Mouse (Mus musculus): ENCODE measurements around the gene Tmem184b. TPM values are rescaled to one million over a fixed set of nuclear protein-coding genes. Genes with fewer than 3 reads are reported as not detected.

Tmem184b gene
- polyA plus RNA-seq, 1 experiment from 2014 or later, result 34.1 TPM

DNA sequence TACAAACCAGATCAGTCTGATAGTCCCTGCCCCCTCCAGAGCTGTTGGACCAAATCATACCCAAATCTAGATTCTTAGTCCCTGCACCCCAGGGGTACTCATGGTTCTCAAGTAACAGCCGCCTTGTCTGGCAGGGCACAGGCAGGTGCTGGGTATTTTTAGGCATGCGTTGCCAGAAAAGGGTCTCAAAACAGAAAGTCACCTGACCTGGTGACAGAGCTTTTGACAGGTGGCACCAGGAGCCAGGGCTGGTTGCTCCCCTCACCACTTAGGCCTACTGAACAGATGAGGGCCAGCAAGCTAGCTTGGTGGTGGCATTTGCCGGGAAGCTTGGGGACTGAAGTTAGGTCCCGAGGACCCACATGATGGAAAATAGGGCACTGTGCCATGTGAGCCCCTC is 3.2 kb upstream of the Tmem184b start:
- no peaks in the 10 kb centered on the region for H3K9me3 ChIP-seq (ENCODE audit: control insufficient read depth)
- H3K27me3 ChIP-seq (replicated peaks; ENCODE audit: control insufficient read depth, insufficient read depth, low read length), result no peaks in the 10 kb centered on the region
- ATAC-seq, result no peak
- H3K9ac ChIP-seq (ENCODE audit: low read depth, low read length), result no peak overlapping the region
- no peak overlapping the region for H3K27ac ChIP-seq (ENCODE audit: low read depth, low read length)
- no peak for TF ChIP-seq CTCF (IDR thresholded peaks at IDR 0.05; ENCODE audit: low read depth)
- no peaks in the 10 kb centered on the region for H3K36me3 ChIP-seq (ENCODE audit: control insufficient read depth, insufficient read depth)
- H3K4me3 ChIP-seq (ENCODE audit: low read depth, low read length), result no peak overlapping the region
- 84% methylated on average over 4 of the region's 4 CpGs for WGBS
- H3K4me1 ChIP-seq (replicated peaks; ENCODE audit: control insufficient read depth, insufficient read depth, low read length), result 0 out of 2 replicates have a peak, but pooled peaks cover 3% of the 10 kb centered on the region
- H3K4me2 ChIP-seq (replicated peaks; ENCODE audit: low read depth), result no peak overlapping the region

DNA sequence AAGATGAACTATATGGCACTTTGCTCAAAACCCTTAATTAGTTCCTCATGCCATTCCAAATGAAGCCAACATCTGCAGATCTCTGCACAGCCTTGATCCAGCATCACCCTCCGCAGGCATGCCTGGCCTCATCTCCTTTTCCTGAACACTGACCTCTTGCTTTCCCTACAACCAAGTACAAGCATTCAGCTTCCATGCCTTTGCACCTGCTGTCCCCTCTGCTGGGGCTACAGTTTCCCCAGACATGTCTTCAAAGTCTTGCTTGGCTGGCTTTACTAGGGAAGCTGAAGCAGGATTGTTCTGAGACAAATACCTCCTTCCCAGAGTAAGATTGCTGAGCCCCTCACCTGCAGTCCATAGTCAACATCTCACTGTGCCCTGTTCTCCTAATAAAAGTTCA is 908 bp upstream of the Tmem184b start:
- H3K36me3 ChIP-seq (ENCODE audit: control insufficient read depth, insufficient read depth), result no peaks in the 10 kb centered on the region
- H3K27me3 ChIP-seq (replicated peaks; ENCODE audit: control insufficient read depth, insufficient read depth, low read length), result no peaks in the 10 kb centered on the region
- 80% methylated on average over 1 of the region's 1 CpGs for WGBS
- ATAC-seq, result no peak
- peaks cover 5% of the 10 kb centered on the region; the same call in 1 of the 2 replicates for H3K4me1 ChIP-seq (replicated peaks; ENCODE audit: control insufficient read depth, insufficient read depth, low read length)
- no peak for TF ChIP-seq CTCF (IDR thresholded peaks at IDR 0.05; ENCODE audit: low read depth)
- H3K27ac ChIP-seq (ENCODE audit: low read depth, low read length), result no peak overlapping the region
- no peak overlapping the region for H3K9ac ChIP-seq (ENCODE audit: low read depth, low read length)
- no peaks in the 10 kb centered on the region for H3K9me3 ChIP-seq (ENCODE audit: control insufficient read depth)
- no peak overlapping the region for H3K4me3 ChIP-seq (ENCODE audit: low read depth, low read length)
- H3K4me2 ChIP-seq (replicated peaks; ENCODE audit: low read depth), result no peak overlapping the region

DNA sequence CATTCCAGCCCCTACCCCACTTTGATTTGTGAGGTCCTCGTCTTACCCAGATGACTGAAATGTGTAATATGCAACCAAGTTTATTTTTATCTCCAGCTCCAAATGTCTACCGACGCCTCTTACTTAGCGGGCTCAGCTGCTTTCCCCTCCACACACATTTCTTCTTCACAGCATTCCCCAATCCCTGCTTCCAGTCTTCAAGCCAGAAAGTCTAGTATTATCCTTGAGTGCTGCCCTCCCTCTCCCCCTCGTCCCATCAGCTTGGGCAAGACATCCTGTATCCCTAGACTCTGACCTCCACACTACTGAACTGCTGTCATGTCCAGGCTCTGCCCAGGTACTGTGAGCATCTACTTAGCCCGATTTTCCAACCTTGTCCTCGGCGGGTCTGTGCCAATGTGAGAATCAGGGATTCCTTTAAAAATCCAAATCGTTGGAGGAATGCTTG is 418 bp upstream of the Tmem184b start:
- H3K4me1 ChIP-seq (replicated peaks; ENCODE audit: control insufficient read depth, insufficient read depth, low read length), result peaks cover 5% of the 10 kb centered on the region; the same call in 1 of the 2 replicates
- H3K9ac ChIP-seq (ENCODE audit: low read depth, low read length), result peak overlapping the region; percentile 83
- no peak for TF ChIP-seq CTCF (IDR thresholded peaks at IDR 0.05; ENCODE audit: low read depth)
- peak overlapping the region; percentile 91 for H3K4me2 ChIP-seq (replicated peaks; ENCODE audit: low read depth)
- ATAC-seq, result no peak
- peak overlapping the region; percentile 96 for H3K4me3 ChIP-seq (ENCODE audit: low read depth, low read length)
- H3K36me3 ChIP-seq (ENCODE audit: control insufficient read depth, insufficient read depth), result no peaks in the 10 kb centered on the region
- WGBS, result 20% methylated on average over 9 of the region's 9 CpGs
- H3K27ac ChIP-seq (ENCODE audit: low read depth, low read length), result peak overlapping the region; percentile 68; the same call in 1 of the 2 replicates
- H3K27me3 ChIP-seq (replicated peaks; ENCODE audit: control insufficient read depth, insufficient read depth, low read length), result no peaks in the 10 kb centered on the region
- no peaks in the 10 kb centered on the region for H3K9me3 ChIP-seq (ENCODE audit: control insufficient read depth)

DNA sequence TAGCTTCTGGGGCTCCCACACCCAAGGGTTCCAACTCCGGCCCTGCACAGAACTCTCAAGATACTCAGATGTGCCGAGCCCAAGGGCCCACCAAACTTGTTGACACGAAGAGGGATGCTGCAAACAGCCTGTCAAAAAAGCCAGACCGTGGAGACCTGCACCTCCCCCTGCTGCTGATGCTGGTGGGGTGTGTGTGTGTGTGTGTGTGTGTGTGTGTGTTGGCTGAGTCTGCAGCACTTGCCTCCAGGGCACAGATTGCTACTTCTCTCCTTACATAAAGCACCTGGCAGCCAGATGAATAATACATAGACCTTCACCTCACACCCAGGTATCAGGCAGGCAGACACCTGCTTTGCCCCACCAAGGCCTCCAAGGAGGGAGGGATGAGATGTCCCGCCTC is 1.2 kb downstream of the Tmem184b start:
- Histone ChIP-seq H3K4me3 (ENCODE audit: low read depth, low read length) (peak overlapping the region; percentile 96), H3K9me3 (ENCODE audit: control insufficient read depth) (no peaks in the 10 kb centered on the region), H3K27ac (ENCODE audit: low read depth, low read length) (no peak overlapping the region), H3K4me2 (replicated peaks; ENCODE audit: low read depth) (peak overlapping the region; percentile 91), H3K9ac (ENCODE audit: low read depth, low read length) (peak overlapping the region; percentile 83; the same call in 1 of the 2 replicates), H3K27me3 (replicated peaks; ENCODE audit: control insufficient read depth, insufficient read depth, low read length) (no peaks in the 10 kb centered on the region), H3K36me3 (ENCODE audit: control insufficient read depth, insufficient read depth) (no peaks in the 10 kb centered on the region), H3K4me1 (replicated peaks; ENCODE audit: control insufficient read depth, insufficient read depth, low read length) (peaks cover 5% of the 10 kb centered on the region; the same call in 1 of the 2 replicates)
- no peak for TF ChIP-seq CTCF (IDR thresholded peaks at IDR 0.05; ENCODE audit: low read depth)
- 23% methylated on average over 5 of the region's 5 CpGs for WGBS
- ATAC-seq, result no peak

DNA sequence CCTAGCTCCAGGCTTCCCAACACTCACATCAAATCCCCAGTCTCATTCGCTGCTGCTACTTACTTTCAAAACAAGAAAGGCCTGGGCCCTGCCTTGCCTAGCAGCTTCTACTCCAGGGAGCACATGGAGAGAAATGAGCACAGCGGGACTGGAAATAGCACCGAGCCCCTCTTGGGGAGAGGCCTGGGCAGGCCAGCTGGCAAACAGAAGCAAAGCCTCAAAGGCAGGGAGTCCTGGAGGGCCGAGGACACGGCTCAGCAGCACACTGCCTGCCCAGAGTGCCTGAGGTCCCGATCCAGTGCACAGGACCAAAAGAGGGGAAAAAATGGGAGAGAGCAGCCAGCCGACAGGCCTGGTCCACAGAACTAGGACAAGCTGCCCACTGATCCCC is 2.4 kb downstream of the Tmem184b start:
- 58% methylated on average over 7 of the region's 7 CpGs for WGBS
- Histone ChIP-seq H3K4me1 (replicated peaks; ENCODE audit: control insufficient read depth, insufficient read depth, low read length) (peaks cover 5% of the 10 kb centered on the region; the same call in 1 of the 2 replicates), H3K4me3 (ENCODE audit: low read depth, low read length) (no peak overlapping the region), H3K9ac (ENCODE audit: low read depth, low read length) (no peak overlapping the region), H3K27ac (ENCODE audit: low read depth, low read length) (peak overlapping the region; percentile 46; the same call in 1 of the 2 replicates), H3K9me3 (ENCODE audit: control insufficient read depth) (no peaks in the 10 kb centered on the region), H3K36me3 (ENCODE audit: control insufficient read depth, insufficient read depth) (no peaks in the 10 kb centered on the region), H3K4me2 (replicated peaks; ENCODE audit: low read depth) (peak overlapping the region; percentile 91), H3K27me3 (replicated peaks; ENCODE audit: control insufficient read depth, insufficient read depth, low read length) (no peaks in the 10 kb centered on the region)
- no peak for TF ChIP-seq CTCF (IDR thresholded peaks at IDR 0.05; ENCODE audit: low read depth)
- no peak for ATAC-seq

DNA sequence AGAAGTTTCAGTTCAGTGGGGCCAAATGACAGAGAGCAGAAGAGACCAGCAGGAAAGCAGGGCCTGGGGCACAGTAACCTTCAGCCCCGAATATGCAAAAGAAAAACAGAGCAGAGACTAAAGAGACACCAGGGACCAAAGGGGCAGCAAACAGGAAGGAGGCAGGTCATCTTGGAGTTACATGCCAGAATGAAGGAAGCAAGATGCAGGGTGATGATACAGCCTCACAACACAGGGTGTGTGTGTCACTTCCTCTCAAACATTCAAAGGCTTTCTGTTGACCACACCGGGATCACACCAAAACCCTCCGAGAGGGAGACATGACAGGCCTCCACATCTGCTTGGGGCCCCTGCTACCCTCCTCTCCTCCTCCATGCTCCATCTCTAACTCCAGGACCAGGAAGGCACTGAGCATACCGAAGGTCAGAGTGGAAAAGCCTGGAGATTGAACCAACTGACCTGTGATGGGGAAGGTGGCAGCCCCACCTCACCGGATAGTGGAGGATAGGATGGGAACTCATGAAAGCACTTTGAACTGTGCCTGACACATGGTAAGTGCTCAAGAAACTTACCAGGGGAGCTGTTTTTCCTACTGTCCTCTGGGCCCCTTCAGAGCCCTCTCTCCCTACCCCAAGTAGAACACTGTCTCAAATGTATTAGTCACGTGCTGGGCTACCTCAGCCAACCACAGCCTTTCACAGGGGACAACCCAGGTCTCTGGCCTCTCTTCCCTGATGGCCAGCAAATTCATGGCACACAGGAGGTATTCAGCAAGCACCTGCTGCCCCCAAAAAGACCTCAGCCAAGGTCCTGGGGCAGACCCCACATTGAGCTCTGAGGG is 3.0 kb downstream of the Tmem184b start:
- TF ChIP-seq CTCF (IDR thresholded peaks at IDR 0.05; ENCODE audit: low read depth), result no peak
- no peak overlapping the region for H3K4me3 ChIP-seq (ENCODE audit: low read depth, low read length)
- H3K9ac ChIP-seq (ENCODE audit: low read depth, low read length), result no peak overlapping the region
- no peak overlapping the region for H3K4me2 ChIP-seq (replicated peaks; ENCODE audit: low read depth)
- H3K4me1 ChIP-seq (replicated peaks; ENCODE audit: control insufficient read depth, insufficient read depth, low read length), result peaks cover 5% of the 10 kb centered on the region; the same call in 1 of the 2 replicates
- H3K9me3 ChIP-seq (ENCODE audit: control insufficient read depth), result no peaks in the 10 kb centered on the region
- H3K36me3 ChIP-seq (ENCODE audit: control insufficient read depth, insufficient read depth), result no peaks in the 10 kb centered on the region
- H3K27me3 ChIP-seq (replicated peaks; ENCODE audit: control insufficient read depth, insufficient read depth, low read length), result no peaks in the 10 kb centered on the region
- H3K27ac ChIP-seq (ENCODE audit: low read depth, low read length), result peak overlapping the region; percentile 46; the same call in 1 of the 2 replicates
- ATAC-seq, result no peak
- WGBS, result 48% methylated on average over 6 of the region's 6 CpGs

Measured in intestine, postnatal 0 days (tissue).